Mouse (Mus musculus) hindbrain, embryonic 16.5 days (tissue): ENCODE data around the gene Cacna1f. TPM values are rescaled to one million over a fixed set of nuclear protein-coding genes. Genes with fewer than 3 reads are reported as not detected.

Experiments
- ATAC-seq: fragments of 200-750 bp; cut with Nextera tagmentation; 2 replicates; pipeline ENCODE4 v1.8.0; 2017; ENCODE audit warnings: moderate TSS enrichment, moderate library complexity
- H3K27ac ChIP-seq: fragments of 300-500 bp; sonication (generic); 2 replicates; pipeline ENCODE4 v1.5.1; 2014; ENCODE audit warnings: low read depth, mild to moderate bottlenecking, control low read depth, low read length, moderate library complexity
- H3K27me3 ChIP-seq: fragments of 300-500 bp; sonication (generic); replicated peaks from 2 replicates; pipeline ENCODE4 v1.6.1; 2014; ENCODE audit warnings: low read length; ENCODE audit not compliant: control insufficient read depth, insufficient read depth
- H3K36me3 ChIP-seq: fragments of 300-500 bp; sonication (generic); 2 replicates; pipeline ENCODE4 v1.6.1; 2014; ENCODE audit warnings: mild to moderate bottlenecking, low read length, moderate library complexity, mixed read lengths; ENCODE audit not compliant: control insufficient read depth, insufficient read depth
- H3K4me1 ChIP-seq: fragments of 300-500 bp; sonication (generic); 2 replicates; pipeline ENCODE4 v1.6.1; 2014; ENCODE audit warnings: low read depth, low read length; ENCODE audit not compliant: control insufficient read depth, insufficient read depth
- H3K4me2 ChIP-seq: fragments of 300-500 bp; sonication (generic); 2 replicates; pipeline ENCODE4 v1.6.1; 2014; ENCODE audit warnings: mild to moderate bottlenecking, low read length, control low read depth, moderate library complexity
- H3K4me3 ChIP-seq: fragments of 300-500 bp; sonication (generic); 2 replicates; pipeline ENCODE4 v1.5.1; 2014; ENCODE audit warnings: mild to moderate bottlenecking, low read length, control low read depth, moderate library complexity
- H3K9ac ChIP-seq: fragments of 300-500 bp; sonication (generic); 2 replicates; pipeline ENCODE4 v1.6.1; 2014; ENCODE audit warnings: low read depth, mild to moderate bottlenecking, control low read depth, low read length, moderate library complexity
- H3K9me3 ChIP-seq: fragments of 300-500 bp; sonication (generic); 2 replicates; pipeline ENCODE4 v1.6.1; 2014; ENCODE audit warnings: mild to moderate bottlenecking, low read length, moderate library complexity; ENCODE audit not compliant: control insufficient read depth
- WGBS: fragments of 180-500 bp; shearing (Covaris S2); extraction: QIAGEN DNeasy Blood & Tissue Kit; methylation state at CpG from one replicate; pipeline ENCODE4 v1.1.7; 2014; 5-methylcytosine and 5-hydroxymethylcytosine counted together
- polyA plus RNA-seq: library from polyadenylated mRNA; unstranded; fragments of >200 nt; fragmentation: Nextera tagmentation; extraction: Ambion mirVana; gene quantifications from 2 replicates; pipeline ENCODE4 v1.2.1, GENCODE M21; 2015

The Cacna1f gene
- polyA plus RNA-seq, 1 experiment from 2014 or later = 0.20 TPM

- peak within 1 kb of the TSS; percentile 79 for H3K9ac ChIP-seq
- H3K27me3 ChIP-seq = no peaks in the 10 kb centered on the region
- peak within 1 kb of the TSS; percentile 61 for H3K4me3 ChIP-seq
- H3K4me2 ChIP-seq = peak within 1 kb of the TSS; percentile 71
- ATAC-seq = peak; percentile 97
- no peaks in the 10 kb centered on the region for H3K9me3 ChIP-seq
- H3K27ac ChIP-seq = peak within 1 kb of the TSS; percentile 95
- H3K36me3 ChIP-seq = no peaks in the 10 kb centered on the region
- H3K4me1 ChIP-seq = peaks cover 10% of the 10 kb centered on the region
- 18% methylated on average over 51 of the region's 65 CpGs for WGBS
Observed at GRCm38 (mm10) chrX:7574087-7574884, 32.6 kb upstream of the Cacna1f start, which contains the start of gene Ppp1r3f. Gene Ppp1r3f (minus strand): TSS chrX:7574283.

GRCm38 (mm10) chrX:7574885-7575231 lies 32.0 kb upstream of the Cacna1f start:
- Histone ChIP-seq H3K9ac (peak overlapping the region; percentile 51), H3K9me3 (no peaks in the 10 kb centered on the region), H3K4me3 (peak overlapping the region; percentile 61), H3K27me3 (no peaks in the 10 kb centered on the region), H3K36me3 (no peaks in the 10 kb centered on the region), H3K27ac (peak overlapping the region; percentile 89), H3K4me2 (peak overlapping the region; percentile 54), H3K4me1 (peaks cover 10% of the 10 kb centered on the region)
- WGBS = 20% methylated on average over 5 of the region's 6 CpGs
- ATAC-seq = peak; percentile 28

- Histone ChIP-seq H3K4me3 (no peak overlapping the region), H3K27me3 (no peaks in the 10 kb centered on the region), H3K9me3 (no peaks in the 10 kb centered on the region), H3K4me2 (no peak overlapping the region), H3K9ac (no peak overlapping the region), H3K27ac (no peak overlapping the region), H3K36me3 (peaks cover 2% of the 10 kb centered on the region; the same call in 1 of the 2 replicates), H3K4me1 (no peaks in the 10 kb centered on the region)
- WGBS = 97% methylated on average over 2 of the region's 2 CpGs
- ATAC-seq = no peak
Observed at GRCm38 (mm10) chrX:7581151-7581550, 25.7 kb upstream of the Cacna1f start.

- 95% methylated on average over 11 of the region's 11 CpGs for WGBS
- ATAC-seq = no peak
Observed at GRCm38 (mm10) chrX:7583881-7584280, 23.0 kb upstream of the Cacna1f start.

GRCm38 (mm10) chrX:7586356-7586755 lies 20.5 kb upstream of the Cacna1f start:
- 78% methylated on average over 3 of the region's 5 CpGs for WGBS
- Histone ChIP-seq H3K9me3 (no peaks in the 10 kb centered on the region), H3K9ac (no peak overlapping the region), H3K4me3 (no peak overlapping the region), H3K4me2 (no peak overlapping the region), H3K27me3 (no peaks in the 10 kb centered on the region), H3K27ac (no peak overlapping the region), H3K36me3 (peaks cover 4% of the 10 kb centered on the region; the same call in 1 of the 2 replicates), H3K4me1 (no peaks in the 10 kb centered on the region)
- ATAC-seq = no peak

More at GRCm38 (mm10) chrX:7583881-7584280, 23.0 kb upstream of the Cacna1f start:
- H3K9ac ChIP-seq = no peak overlapping the region
- no peaks in the 10 kb centered on the region for H3K27me3 ChIP-seq
- no peak overlapping the region for H3K4me3 ChIP-seq
- H3K36me3 ChIP-seq = peaks cover 2% of the 10 kb centered on the region; the same call in 1 of the 2 replicates
- no peak overlapping the region for H3K4me2 ChIP-seq
- no peaks in the 10 kb centered on the region for H3K4me1 ChIP-seq
- H3K27ac ChIP-seq = no peak overlapping the region
- no peaks in the 10 kb centered on the region for H3K9me3 ChIP-seq

GRCm38 (mm10) chrX:7595371-7595770 lies 11.5 kb upstream of the Cacna1f start:
- Histone ChIP-seq H3K36me3 (peaks cover 8% of the 10 kb centered on the region; the same call in 1 of the 2 replicates), H3K4me2 (no peak overlapping the region), H3K9ac (no peak overlapping the region), H3K4me3 (no peak overlapping the region), H3K27ac (no peak overlapping the region), H3K4me1 (no peaks in the 10 kb centered on the region), H3K9me3 (no peaks in the 10 kb centered on the region), H3K27me3 (no peaks in the 10 kb centered on the region)
- ATAC-seq = no peak
- 79% methylated on average over 8 of the region's 9 CpGs for WGBS

- Histone ChIP-seq H3K4me1 (no peaks in the 10 kb centered on the region; the same call in 1 of the 2 replicates), H3K27ac (no peak overlapping the region), H3K9me3 (no peaks in the 10 kb centered on the region), H3K4me2 (no peak overlapping the region), H3K9ac (no peak overlapping the region), H3K36me3 (peaks cover 2% of the 10 kb centered on the region; the same call in 1 of the 2 replicates), H3K4me3 (no peak overlapping the region), H3K27me3 (no peaks in the 10 kb centered on the region)
- WGBS = 86% methylated on average over 7 of the region's 7 CpGs
- no peak for ATAC-seq
Observed at GRCm38 (mm10) chrX:7604004-7604403, 2.9 kb upstream of the Cacna1f start.

- Histone ChIP-seq H3K4me1 (peaks cover 2% of the 10 kb centered on the region; the same call in 1 of the 2 replicates), H3K4me3 (peak within 1 kb of the TSS; percentile 50), H3K9me3 (no peaks in the 10 kb centered on the region), H3K27me3 (no peaks in the 10 kb centered on the region), H3K4me2 (peak within 1 kb of the TSS; percentile 59), H3K9ac (peak within 1 kb of the TSS; percentile 64), H3K27ac (peak within 1 kb of the TSS; percentile 54; the same call in 1 of the 2 replicates), H3K36me3 (no peaks in the 10 kb centered on the region)
- WGBS = 15% methylated on average over 28 of the region's 28 CpGs
- peak; percentile 93 for ATAC-seq
Observed at GRCm38 (mm10) chrX:7604879-7605574, 1.9 kb upstream of the Cacna1f start, which contains the start of gene Ccdc22. Gene Ccdc22 (minus strand): TSS chrX:7605517.

- 49% methylated on average over 8 of the region's 8 CpGs for WGBS
- no peaks in the 10 kb centered on the region for H3K27me3 ChIP-seq
- no peak overlapping the region for H3K4me3 ChIP-seq
- H3K36me3 ChIP-seq = no peaks in the 10 kb centered on the region
- H3K9ac ChIP-seq = no peak overlapping the region
- H3K9me3 ChIP-seq = no peaks in the 10 kb centered on the region
- peak; percentile 38; the same call in 1 of the 2 replicates for ATAC-seq
- peaks cover 2% of the 10 kb centered on the region; the same call in 1 of the 2 replicates for H3K4me1 ChIP-seq
- no peak overlapping the region for H3K27ac ChIP-seq
- peak overlapping the region; percentile 12; the same call in 1 of the 2 replicates for H3K4me2 ChIP-seq
Observed at GRCm38 (mm10) chrX:7605575-7605941, 1.3 kb upstream of the Cacna1f start.
